Mouse (Mus musculus): ENCODE data around the gene Erc1. TPM values are rescaled to one million over a fixed set of nuclear protein-coding genes. Genes with fewer than 3 reads are reported as not detected.

Erc1 gene
- polyA plus RNA-seq, 1 experiment from 2014 or later, result 21.3 TPM

GRCm38 (mm10) chr6:119737716-119738115 lies 110.3 kb downstream of the Erc1 start:
- Histone ChIP-seq H3K4me1 (no peaks in the 10 kb centered on the region), H3K36me3 (peaks cover 24% of the 10 kb centered on the region), H3K27me3 (ENCODE audit: low read depth, poor library complexity, severe bottlenecking) (no peaks in the 10 kb centered on the region), H3K9me3 (replicated peaks) (no peaks in the 10 kb centered on the region), H3K4me3 (no peak overlapping the region), H3K27ac (replicated peaks) (no peak overlapping the region)
- no peak for DNase-seq (ENCODE audit: low spot score)
- WGBS, result 96% methylated on average over 4 of the region's 4 CpGs

- no peak overlapping the region for H3K4me3 ChIP-seq
- no peaks in the 10 kb centered on the region for H3K4me1 ChIP-seq
- no peaks in the 10 kb centered on the region for H3K27me3 ChIP-seq (ENCODE audit: low read depth, poor library complexity, severe bottlenecking)
- no peak for DNase-seq (ENCODE audit: low spot score)
- 93% methylated on average over 2 of the region's 2 CpGs for whole genome bisulfite sequencing
- H3K27ac ChIP-seq (replicated peaks), result no peak overlapping the region
- H3K9me3 ChIP-seq (replicated peaks), result no peaks in the 10 kb centered on the region
- 0 out of 2 replicates have a peak, but pooled peaks cover 8% of the 10 kb centered on the region for H3K36me3 ChIP-seq
These were observed 112.0 kb downstream of the Erc1 start for GRCm38 (mm10) chr6:119735937-119736336.

GRCm38 (mm10) chr6:119731155-119731554 lies 116.8 kb downstream of the Erc1 start:
- Histone ChIP-seq H3K36me3 (0 out of 2 replicates have a peak, but pooled peaks cover 4% of the 10 kb centered on the region), H3K9me3 (replicated peaks) (no peaks in the 10 kb centered on the region), H3K4me3 (no peak overlapping the region), H3K27me3 (ENCODE audit: low read depth, poor library complexity, severe bottlenecking) (no peaks in the 10 kb centered on the region), H3K4me1 (no peaks in the 10 kb centered on the region), H3K27ac (replicated peaks) (no peak overlapping the region)
- WGBS, result 90% methylated on average over 2 of the region's 2 CpGs
- no peak for DNase-seq (ENCODE audit: low spot score)

- Histone ChIP-seq H3K9me3 (replicated peaks) (no peaks in the 10 kb centered on the region), H3K27me3 (ENCODE audit: low read depth, poor library complexity, severe bottlenecking) (no peaks in the 10 kb centered on the region), H3K4me3 (no peak overlapping the region), H3K4me1 (no peaks in the 10 kb centered on the region), H3K27ac (replicated peaks) (no peak overlapping the region), H3K36me3 (peaks cover 11% of the 10 kb centered on the region)
- WGBS, result 100% methylated on average over 2 of the region's 2 CpGs
- no peak for DNase-seq (ENCODE audit: low spot score)
These were observed 132.7 kb downstream of the Erc1 start for GRCm38 (mm10) chr6:119715234-119715633.

GRCm38 (mm10) chr6:119713961-119714360 lies 134.0 kb downstream of the Erc1 start:
- 89% methylated on average over 2 of the region's 2 CpGs for WGBS

GRCm38 (mm10) chr6:119712486-119712885 lies 135.5 kb downstream of the Erc1 start:
- no peak overlapping the region for H3K4me3 ChIP-seq
- peaks cover 8% of the 10 kb centered on the region for H3K36me3 ChIP-seq
- no peaks in the 10 kb centered on the region for H3K4me1 ChIP-seq
- no peak overlapping the region for H3K27ac ChIP-seq (replicated peaks)
- H3K27me3 ChIP-seq (ENCODE audit: low read depth, poor library complexity, severe bottlenecking), result no peaks in the 10 kb centered on the region
- DNase-seq (ENCODE audit: low spot score), result no peak
- H3K9me3 ChIP-seq (replicated peaks), result no peaks in the 10 kb centered on the region
- WGBS, result 83% methylated on average over 1 of the region's 1 CpGs

More at GRCm38 (mm10) chr6:119713961-119714360, 134.0 kb downstream of the Erc1 start:
- no peaks in the 10 kb centered on the region for H3K9me3 ChIP-seq (replicated peaks)
- H3K4me1 ChIP-seq, result no peaks in the 10 kb centered on the region
- H3K27me3 ChIP-seq (ENCODE audit: low read depth, poor library complexity, severe bottlenecking), result no peaks in the 10 kb centered on the region
- no peak for DNase-seq (ENCODE audit: low spot score)
- peaks cover 8% of the 10 kb centered on the region for H3K36me3 ChIP-seq
- no peak overlapping the region for H3K4me3 ChIP-seq
- H3K27ac ChIP-seq (replicated peaks), result no peak overlapping the region

- DNase-seq (ENCODE audit: low spot score), result no peak
- Histone ChIP-seq H3K4me1 (no peaks in the 10 kb centered on the region), H3K27ac (replicated peaks) (no peak overlapping the region), H3K36me3 (peaks cover 8% of the 10 kb centered on the region), H3K27me3 (ENCODE audit: low read depth, poor library complexity, severe bottlenecking) (no peaks in the 10 kb centered on the region), H3K9me3 (replicated peaks) (no peaks in the 10 kb centered on the region), H3K4me3 (no peak overlapping the region)
- WGBS, result 80% methylated on average over 8 of the region's 8 CpGs
These were observed 136.2 kb downstream of the Erc1 start for GRCm38 (mm10) chr6:119711649-119712305.

- peaks cover 8% of the 10 kb centered on the region for H3K36me3 ChIP-seq
- no peak overlapping the region for H3K27ac ChIP-seq (replicated peaks)
- no peak overlapping the region for H3K4me3 ChIP-seq
- H3K4me1 ChIP-seq, result no peaks in the 10 kb centered on the region
- no peaks in the 10 kb centered on the region for H3K27me3 ChIP-seq (ENCODE audit: low read depth, poor library complexity, severe bottlenecking)
- DNase-seq (ENCODE audit: low spot score), result no peak
- H3K9me3 ChIP-seq (replicated peaks), result no peaks in the 10 kb centered on the region
These were observed 138.4 kb downstream of the Erc1 start for GRCm38 (mm10) chr6:119709552-119709951.

- Histone ChIP-seq H3K36me3 (no peaks in the 10 kb centered on the region), H3K4me1 (no peaks in the 10 kb centered on the region), H3K27me3 (ENCODE audit: low read depth, poor library complexity, severe bottlenecking) (no peaks in the 10 kb centered on the region), H3K4me3 (no peak overlapping the region), H3K27ac (replicated peaks) (no peak overlapping the region), H3K9me3 (replicated peaks) (no peaks in the 10 kb centered on the region)
- DNase-seq (ENCODE audit: low spot score), result no peak
- WGBS, result 90% methylated on average over 5 of the region's 5 CpGs
These were observed 140.1 kb downstream of the Erc1 start for GRCm38 (mm10) chr6:119707911-119708310.

GRCm38 (mm10) chr6:119704899-119705298 lies 143.1 kb downstream of the Erc1 start:
- Histone ChIP-seq H3K9me3 (replicated peaks) (no peaks in the 10 kb centered on the region), H3K4me1 (no peaks in the 10 kb centered on the region), H3K4me3 (no peak overlapping the region), H3K36me3 (no peaks in the 10 kb centered on the region), H3K27ac (replicated peaks) (no peak overlapping the region), H3K27me3 (ENCODE audit: low read depth, poor library complexity, severe bottlenecking) (no peaks in the 10 kb centered on the region)
- no peak for DNase-seq (ENCODE audit: low spot score)
- 94% methylated on average over 2 of the region's 2 CpGs for WGBS

- 93% methylated on average over 5 of the region's 5 CpGs for WGBS
- no peak overlapping the region for H3K27ac ChIP-seq (replicated peaks)
- H3K4me3 ChIP-seq, result no peak overlapping the region
- no peaks in the 10 kb centered on the region for H3K4me1 ChIP-seq
- no peak for DNase-seq (ENCODE audit: low spot score)
- peaks cover 30% of the 10 kb centered on the region for H3K36me3 ChIP-seq
- no peaks in the 10 kb centered on the region for H3K9me3 ChIP-seq (replicated peaks)
- H3K27me3 ChIP-seq (ENCODE audit: low read depth, poor library complexity, severe bottlenecking), result no peaks in the 10 kb centered on the region
These were observed 155.2 kb downstream of the Erc1 start for GRCm38 (mm10) chr6:119692754-119693153.

- Histone ChIP-seq H3K36me3 (peaks cover 18% of the 10 kb centered on the region), H3K4me1 (no peaks in the 10 kb centered on the region), H3K27me3 (ENCODE audit: low read depth, poor library complexity, severe bottlenecking) (no peaks in the 10 kb centered on the region), H3K4me3 (no peak overlapping the region), H3K9me3 (replicated peaks) (no peaks in the 10 kb centered on the region), H3K27ac (replicated peaks) (no peak overlapping the region)
- no peak for DNase-seq (ENCODE audit: low spot score)
These were observed 161.5 kb downstream of the Erc1 start for GRCm38 (mm10) chr6:119686470-119686869.

GRCm38 (mm10) chr6:119680746-119681145 lies 167.2 kb downstream of the Erc1 start:
- Histone ChIP-seq H3K36me3 (peaks cover 9% of the 10 kb centered on the region), H3K9me3 (replicated peaks) (no peaks in the 10 kb centered on the region), H3K4me1 (no peaks in the 10 kb centered on the region), H3K27me3 (ENCODE audit: low read depth, poor library complexity, severe bottlenecking) (no peaks in the 10 kb centered on the region), H3K4me3 (no peak overlapping the region), H3K27ac (replicated peaks) (no peak overlapping the region)
- WGBS, result 95% methylated on average over 2 of the region's 2 CpGs
- no peak for DNase-seq (ENCODE audit: low spot score)

- no peak overlapping the region for H3K4me3 ChIP-seq
- WGBS, result 94% methylated on average over 7 of the region's 7 CpGs
- no peaks in the 10 kb centered on the region for H3K27me3 ChIP-seq (ENCODE audit: low read depth, poor library complexity, severe bottlenecking)
- no peaks in the 10 kb centered on the region for H3K4me1 ChIP-seq
- peaks cover 11% of the 10 kb centered on the region for H3K36me3 ChIP-seq
- DNase-seq (ENCODE audit: low spot score), result no peak
- no peaks in the 10 kb centered on the region for H3K9me3 ChIP-seq (replicated peaks)
- no peak overlapping the region for H3K27ac ChIP-seq (replicated peaks)
These were observed 173.2 kb downstream of the Erc1 start for GRCm38 (mm10) chr6:119674811-119675209.
